Mouse (Mus musculus): Measurements from ENCODE around the gene Soga3.
A peak's percentile ranks its signal among the peaks of the same experiment; 100 is the strongest.

Soga3 gene

DNA sequence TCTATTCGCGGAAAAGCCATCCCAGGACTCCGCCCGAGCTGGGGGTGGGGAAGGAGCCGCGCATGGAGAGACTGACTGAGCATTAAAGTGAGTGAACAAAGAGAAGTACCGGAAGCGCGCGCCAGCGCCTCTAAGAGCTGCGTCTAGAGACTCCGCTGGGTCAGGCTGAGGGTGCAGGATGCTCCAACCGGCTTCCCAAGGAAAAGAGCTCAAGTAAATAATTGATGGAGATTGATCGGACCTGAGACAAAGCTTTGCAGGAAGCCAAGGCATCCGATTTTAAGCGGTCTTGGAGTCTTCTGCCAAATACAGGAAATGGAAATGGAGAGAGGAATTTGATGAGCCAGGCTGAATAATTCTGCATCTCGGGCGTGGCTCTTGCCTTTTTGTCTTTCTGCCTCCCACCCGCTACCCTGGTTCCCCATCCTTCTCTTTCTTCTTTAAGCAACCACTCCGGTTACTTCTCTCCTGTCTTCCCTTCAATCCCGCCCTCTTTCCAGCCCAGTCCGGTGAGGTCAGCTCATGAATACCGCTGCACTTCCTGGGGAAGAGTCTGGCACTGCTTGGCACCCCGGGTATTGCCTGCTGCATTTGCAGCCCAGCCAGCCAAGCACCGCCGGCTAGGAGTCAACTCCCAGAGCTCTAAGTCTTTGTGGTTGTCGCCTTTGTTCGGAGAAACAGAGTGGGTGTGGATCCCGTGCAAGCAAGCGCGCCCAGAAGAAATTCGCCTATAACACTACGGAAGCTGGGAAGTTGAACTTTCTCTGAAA is at the start of gene Soga3:
Gene Soga3, plus strand, starts transcription at position 274 of the 770 bp plus-strand sequence.
- peak; percentile 27 for DNase-seq (ENCODE audit: low spot score)

DNA sequence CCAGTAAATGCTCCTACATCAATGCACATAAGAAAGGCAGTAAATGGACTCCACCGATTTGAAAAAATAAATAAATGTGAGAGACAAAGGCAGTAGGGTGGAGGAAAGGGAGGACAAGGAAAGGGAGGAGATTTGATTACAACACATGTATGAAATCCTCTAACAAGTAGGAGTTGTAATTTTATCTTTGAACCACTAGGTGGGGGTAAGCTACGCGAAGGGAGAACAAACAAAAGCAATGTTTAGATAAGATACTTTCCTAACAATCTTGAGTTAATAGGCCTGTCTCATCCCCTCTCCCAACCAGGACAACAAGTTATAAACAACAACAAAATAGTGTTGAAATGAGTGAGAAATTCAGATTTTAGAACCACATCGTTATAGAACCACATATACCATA is 36.7 kb upstream of the Soga3 start:
- peak; percentile 2 for DNase-seq (ENCODE audit: low spot score)

DNA sequence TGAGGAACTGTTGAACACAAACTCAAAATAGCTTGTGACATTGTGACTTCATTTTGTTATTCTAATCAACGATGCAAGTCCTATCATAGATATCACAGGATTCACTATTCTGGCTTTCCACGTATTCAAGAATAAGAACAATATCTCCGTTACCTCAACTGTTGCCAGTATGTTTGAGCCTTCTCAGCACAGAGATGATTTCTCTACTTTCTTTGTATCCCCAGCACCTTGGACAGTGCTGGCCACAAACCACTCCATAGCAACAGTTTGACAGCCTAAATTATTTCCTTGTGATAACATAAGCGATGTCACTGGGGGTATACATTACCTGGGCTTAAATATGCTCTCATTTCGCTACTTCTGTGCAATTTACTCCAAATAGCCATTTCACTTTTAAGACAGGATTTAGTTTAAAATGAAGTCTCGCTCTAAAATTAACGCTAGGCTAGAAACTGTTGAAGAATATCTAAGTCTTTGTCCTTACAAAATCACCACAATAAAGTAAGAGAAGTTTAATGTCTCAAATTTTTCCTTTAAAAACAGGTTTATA is 1.0 kb upstream of the Soga3 start:
- no peak for DNase-seq (ENCODE audit: low spot score)

DNA sequence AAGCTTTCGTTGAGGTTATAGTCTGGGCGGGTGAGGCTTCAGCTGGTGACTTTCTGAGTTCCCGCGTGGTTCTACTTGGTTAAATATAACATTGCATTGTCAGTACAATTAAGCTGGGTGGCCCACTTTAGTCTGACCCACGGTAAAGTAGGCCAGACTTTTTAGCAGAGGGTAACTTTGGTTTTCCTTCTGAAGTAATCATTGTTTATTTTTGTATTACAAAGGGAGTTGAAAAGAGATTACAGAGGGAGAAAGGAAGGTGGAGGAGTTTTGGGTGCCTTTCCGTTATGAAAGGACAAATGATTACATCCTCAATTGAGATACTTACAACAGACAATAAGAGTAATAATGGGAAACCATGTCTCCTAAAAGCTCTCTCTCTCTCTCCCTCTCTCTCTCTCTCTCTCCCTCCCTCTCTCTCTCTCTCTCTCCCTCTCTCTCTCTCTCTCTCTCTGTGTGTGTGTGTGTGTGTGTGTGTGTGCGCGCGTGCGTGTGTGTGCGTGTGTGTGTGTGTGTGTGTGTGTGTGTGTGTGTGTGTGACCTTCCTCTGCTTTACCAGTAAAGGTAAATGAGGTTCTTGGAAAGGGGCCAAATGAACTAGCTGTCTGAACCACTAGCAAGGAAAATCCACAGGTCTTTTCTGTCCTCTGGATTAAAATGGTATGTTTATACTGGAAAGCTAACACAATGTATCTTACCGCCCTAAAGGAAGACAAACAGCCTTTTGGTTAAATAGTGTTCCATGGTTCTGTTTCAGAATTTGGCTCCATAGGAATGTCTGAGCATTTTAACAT is 1.2 kb downstream of the Soga3 start:
- no peak for DNase-seq (ENCODE audit: low spot score)

DNA sequence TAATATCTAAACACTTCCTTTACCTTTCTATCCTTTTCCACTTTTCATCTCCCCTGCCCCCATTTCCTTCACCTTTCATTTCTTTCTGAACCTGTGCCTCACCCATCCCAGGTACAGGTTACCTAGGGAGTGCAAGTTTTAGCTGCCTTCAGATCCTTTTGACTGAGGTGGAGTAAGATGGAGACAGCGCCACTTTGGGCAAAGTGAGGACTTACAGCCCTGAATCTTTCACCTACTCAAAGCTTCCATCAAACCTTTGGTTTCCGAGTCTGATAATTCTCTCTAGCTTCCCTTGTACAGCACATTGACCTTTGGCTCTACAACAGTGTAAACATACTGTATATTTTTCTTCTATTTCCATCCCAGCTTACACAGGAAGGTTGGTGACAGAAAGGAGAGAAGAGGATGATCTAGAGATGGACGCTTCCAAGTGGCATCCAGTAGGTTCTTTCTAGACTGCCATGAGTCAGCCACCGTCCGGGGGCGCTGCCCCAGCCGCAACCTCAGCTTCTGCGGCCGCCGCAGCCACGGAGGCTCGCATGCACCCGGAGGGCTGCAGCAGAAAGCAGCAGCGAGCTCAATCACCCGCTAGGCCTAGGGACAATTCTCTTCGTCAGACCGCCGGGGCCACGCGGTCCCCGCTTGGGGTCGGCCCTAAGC is 2.7 kb downstream of the Soga3 start:
- peak; percentile 61 for DNase-seq (ENCODE audit: low spot score)

DNA sequence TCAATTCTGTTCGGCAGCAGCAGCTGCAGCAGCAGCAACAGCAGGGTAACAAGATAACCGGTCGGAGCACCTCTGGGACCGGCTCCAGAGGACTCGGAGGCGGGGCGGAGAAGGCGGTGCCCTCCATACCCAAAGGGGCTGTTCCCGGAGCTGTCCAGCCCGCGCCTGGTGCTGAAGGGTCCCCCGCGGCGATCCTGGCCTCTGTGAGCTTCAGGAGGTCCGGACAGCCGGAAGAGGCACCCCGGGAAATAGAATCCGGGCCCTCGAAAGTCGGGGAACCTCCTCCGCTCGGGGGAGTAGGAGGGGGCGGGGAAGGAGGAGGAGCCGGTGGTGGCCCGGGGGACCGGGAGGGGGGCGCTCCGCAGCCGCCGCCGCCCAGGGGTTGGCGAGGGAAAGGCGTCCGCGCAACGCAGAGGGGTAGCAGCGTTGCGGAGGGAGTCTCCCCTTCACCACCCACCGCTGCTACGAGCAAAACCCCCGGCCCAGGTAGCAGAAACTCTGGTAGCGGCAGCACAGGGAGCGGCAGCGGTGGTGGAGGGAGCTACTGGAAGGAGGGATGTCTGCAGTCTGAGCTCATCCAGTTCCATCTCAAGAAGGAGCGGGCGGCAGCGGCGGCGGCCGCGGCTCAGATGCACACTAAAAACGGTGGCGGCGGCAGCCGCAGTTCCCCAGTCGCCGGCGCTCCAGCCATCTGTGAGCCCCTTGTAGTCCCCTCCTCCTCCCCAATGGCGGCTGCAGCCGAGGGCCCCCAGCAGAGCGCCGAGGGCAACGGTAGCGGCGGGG is 3.4 kb downstream of the Soga3 start:
- peak; percentile 65 for DNase-seq (ENCODE audit: low spot score)

DNA sequence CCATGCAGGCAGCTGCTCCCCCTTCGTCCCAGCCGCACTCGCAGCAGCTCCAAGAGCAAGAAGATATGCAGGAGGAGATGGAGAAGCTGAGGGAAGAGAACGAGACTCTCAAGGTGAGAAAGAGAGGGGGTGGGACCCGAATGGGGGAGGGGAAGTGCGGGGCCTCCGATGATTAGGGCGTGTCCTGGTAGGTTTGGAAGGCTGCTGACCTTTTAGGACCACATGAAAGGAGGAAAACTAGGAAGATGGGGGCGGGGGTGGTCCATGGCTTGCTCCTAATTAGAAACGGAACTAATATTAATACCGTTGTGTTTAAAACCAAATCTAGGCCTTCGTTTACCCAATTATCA is 4.0 kb downstream of the Soga3 start:
- no peak for DNase-seq (ENCODE audit: low spot score)

DNA sequence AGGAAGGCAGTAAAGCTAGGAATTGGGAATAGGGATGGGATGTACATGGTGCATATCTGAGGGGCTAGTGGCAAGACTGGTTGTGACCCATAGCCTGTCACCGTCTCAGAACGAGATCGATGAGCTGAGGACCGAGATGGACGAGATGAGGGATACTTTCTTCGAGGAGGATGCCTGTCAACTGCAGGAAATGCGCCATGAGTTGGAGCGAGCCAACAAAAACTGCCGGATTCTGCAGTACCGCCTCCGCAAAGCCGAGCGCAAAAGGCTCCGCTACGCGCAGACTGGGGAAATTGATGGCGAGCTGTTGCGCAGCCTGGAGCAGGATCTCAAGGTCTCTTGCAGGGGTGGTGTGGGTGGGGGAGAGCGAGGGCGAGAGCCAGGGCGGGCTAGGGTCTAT is 4.4 kb downstream of the Soga3 start:
- DNase-seq (ENCODE audit: low spot score) = peak; percentile 54

DNA sequence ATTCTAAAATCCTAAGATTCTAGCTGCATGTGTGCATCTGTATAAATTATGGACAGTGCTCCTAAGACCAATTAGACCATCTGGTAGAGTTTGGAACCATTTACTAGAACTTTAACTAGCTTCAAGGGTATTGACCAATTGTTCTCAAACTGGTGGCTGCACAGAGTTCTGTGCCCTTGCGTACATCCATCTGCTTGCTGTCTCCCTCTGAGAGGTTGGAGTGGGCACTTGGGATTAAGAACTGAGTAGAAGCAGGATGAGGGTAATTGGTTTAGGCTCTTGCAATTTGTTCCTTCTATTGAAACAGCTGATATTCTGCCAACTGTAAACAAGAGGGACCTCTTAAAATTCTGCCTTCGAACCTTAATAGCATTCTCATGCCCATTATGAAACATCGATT is 11.7 kb downstream of the Soga3 start:
- DNase-seq (ENCODE audit: low spot score) = no peak

DNA sequence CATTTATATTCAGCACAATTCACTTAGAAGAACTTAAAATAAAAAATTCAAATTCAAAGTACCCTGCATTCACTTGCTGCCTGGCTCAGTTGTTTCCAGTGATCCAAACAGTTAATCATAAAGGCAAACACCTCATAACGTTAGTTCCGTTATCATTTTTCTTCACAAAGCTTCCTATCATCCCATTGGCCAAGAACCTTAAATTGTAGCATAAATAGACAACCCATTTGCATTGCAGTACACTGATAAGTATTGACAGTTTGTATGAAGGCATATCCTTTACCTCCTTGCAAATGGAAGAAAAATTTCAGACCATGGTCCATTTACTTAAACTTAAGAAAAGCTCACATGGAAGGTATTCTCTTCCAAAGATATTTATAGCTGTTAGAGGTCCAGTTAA is 18.0 kb downstream of the Soga3 start:
- DNase-seq (ENCODE audit: low spot score) = no peak

DNA sequence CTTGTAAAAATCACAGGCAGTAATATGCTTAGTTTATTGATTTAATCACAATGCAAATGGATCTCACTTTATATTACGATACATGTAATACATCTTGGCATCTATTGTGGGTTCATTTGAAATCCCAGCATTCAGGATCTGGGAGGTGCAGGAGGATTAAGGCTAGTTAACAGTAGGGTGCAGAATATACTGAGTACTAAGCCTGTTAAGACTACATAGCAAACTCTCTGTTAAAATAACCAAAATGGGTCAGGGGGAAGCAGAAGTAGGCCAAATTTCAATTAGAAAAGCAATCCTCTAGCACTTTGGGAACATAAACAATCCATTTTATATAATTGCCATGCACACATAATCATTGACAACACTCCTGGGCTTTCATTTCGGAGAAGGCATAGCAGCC is 30.1 kb downstream of the Soga3 start:
- DNase-seq (ENCODE audit: low spot score) = no peak

DNA sequence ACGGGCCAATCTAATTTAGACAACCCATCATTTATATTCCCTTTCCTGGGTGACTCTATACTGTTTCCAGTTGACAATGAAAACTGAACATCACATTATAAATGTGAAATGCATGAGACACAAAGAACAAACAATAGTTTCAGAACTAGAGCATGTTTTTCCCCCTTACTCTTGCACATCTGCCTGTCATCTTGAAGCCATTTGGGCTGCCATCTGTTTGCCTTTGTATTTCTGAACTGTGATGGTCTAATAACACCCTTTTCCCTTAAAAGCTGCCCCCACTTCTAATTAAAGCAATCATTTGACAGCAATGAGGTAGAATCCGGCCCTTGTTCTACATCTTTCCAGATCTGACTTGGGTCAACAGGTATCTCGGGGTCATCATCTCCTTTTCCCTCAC is 32.0 kb downstream of the Soga3 start:
- DNase-seq (ENCODE audit: low spot score) = no peak

DNA sequence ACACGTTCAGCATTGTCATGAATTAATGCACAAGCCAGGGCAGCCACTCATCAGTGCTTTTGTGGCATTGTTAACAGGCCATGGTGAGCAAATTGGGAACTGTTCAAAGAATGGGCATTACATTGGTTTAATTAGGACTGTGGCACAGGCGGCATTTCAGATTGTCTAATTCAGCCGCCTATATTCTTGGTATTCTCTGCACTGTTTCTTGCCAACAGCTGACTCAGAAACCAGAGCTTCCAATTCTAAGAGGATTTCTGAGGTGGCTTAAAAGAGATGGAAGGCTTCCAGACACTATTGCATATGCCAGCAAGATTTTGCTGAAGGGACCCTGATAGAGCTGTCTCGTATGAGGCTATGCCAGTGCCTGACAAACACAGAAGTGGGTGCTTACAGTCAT is 33.2 kb downstream of the Soga3 start:
- DNase-seq (ENCODE audit: low spot score) = no peak

DNA sequence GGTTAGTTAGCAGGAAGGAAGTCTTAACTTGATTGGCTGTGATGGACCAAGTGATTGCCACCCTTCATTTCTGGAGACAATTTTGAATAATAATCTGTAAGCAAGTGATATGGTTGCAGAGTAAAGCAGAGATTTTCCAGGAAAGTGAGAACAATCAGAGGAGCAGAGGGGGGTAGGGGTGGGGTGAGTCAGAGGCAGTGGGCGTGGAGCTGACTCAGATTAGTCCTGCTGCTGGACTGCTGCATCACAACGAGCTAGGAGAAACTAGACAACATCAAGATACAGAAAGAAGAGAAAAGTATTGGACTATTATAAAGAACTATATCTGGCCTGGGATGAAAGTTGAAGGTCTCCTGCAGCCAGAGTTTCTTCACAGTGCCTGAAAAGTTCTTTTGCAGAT is 34.4 kb downstream of the Soga3 start:
- peak; percentile 44 for DNase-seq (ENCODE audit: low spot score)

DNA sequence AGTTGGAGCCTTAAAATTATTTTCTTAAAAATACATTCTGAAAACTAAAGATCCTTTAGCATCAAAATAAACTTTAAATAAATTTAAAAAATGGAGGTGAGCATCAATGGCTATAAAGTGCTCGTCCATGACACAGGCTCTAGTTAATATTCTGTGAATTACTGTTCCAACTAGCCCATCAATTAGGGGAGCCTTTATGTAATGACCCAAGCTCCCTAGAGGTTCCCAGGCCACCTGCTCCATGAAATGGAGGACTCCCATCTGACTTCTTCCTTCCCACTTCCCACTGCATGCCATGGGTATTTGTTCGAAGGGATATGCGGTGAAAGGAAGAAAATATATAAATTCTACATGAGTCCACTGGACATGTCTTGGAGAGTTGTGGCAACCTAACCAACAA is 36.6 kb downstream of the Soga3 start:
- DNase-seq (ENCODE audit: low spot score) = no peak

DNA sequence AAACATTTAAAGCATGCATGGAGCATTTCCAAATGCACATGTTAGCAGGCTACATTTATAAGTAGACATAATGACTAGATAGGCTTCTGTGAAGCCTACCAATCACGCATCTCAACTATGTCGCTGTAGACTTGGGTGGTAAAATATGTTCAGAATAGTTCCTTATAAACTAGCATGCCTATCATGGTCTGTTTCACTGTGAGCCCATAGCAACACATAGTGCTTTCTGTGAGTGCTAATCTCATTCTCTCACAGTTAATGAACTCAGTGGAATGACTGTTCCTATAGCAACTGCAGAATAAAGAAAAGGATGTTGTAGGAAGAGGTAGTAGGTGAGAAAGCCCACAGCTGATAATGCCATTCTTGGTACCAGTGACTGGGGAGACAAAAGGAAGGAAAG is 37.4 kb downstream of the Soga3 start:
- DNase-seq (ENCODE audit: low spot score) = no peak

DNA sequence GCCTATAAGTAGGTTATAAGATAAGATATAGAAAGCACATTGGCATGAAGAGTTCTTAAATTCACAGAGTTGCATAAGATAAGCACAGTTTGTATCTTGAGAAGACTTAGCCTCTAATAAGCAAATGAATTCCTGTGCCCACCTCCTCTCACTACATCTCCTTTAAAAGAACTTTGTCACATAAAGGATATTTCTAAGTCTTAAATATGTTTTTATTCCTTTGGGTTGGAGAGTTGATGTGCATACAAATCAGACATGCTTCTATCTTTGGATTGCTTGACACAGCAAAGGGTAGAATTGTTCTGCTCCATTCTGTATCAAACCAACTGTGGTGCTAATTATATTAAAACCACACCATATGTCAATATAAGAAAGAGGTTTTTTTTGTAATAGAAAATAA is 50.1 kb downstream of the Soga3 start:
- no peak for DNase-seq (ENCODE audit: low spot score)

DNA sequence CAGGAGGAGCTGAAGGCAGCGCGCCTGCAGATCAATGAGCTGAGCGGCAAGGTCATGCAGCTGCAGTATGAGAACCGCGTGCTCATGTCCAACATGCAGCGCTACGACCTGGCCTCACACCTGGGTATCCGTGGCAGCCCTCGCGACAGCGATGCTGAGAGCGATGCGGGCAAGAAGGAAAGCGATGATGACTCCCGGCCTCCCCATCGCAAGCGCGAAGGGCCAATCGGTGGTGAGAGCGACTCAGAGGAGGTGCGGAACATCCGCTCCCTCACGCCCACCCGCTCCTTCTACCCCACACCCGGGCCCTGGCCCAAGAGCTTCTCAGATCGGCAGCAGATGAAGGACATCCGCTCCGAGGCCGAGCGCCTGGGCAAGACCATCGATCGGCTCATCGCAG is 53.2 kb downstream of the Soga3 start:
- DNase-seq (ENCODE audit: low spot score) = no peak

DNA sequence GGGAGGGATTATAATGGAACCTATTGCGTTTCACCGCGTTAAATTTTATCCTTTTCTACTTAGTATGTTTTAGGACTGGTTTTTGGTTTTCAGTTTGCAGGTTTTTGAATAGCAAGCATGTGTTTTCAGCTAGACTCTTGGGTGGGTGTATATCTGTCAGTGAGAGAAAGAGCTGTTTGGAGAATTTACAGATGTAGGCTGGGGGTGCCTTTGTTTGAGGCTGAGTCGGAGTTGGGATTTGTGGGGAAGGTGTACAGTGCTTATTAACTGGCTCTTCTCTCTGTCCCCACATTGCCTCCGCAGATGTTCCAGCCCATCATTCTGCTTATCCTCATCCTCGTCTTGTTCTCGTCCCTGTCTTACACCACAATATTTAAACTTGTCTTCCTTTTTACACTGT is 55.0 kb downstream of the Soga3 start, which contains the start of gene Gm49353:
Gene Gm49353, plus strand, starts transcription at position 313 of the 400 bp plus-strand sequence.
- DNase-seq (ENCODE audit: low spot score) = no peak

DNA sequence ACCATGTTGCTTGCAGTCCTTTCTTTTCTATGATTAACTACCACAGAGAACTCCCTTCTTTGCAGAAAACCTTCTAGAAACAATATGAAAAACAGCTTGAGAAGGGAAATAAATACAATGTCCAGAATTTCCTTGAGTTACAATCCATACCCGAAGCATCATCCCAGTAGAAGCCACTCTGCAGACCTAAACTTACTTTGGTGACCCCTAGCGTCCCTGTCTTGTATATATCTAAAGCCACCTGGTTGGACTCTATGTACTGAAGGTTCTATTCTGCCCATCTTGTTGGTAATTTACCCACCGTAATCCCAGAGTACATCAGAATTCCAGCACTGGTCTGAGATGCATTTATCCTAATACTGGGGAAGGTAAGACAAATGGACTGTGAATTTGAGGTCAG is 56.2 kb downstream of the Soga3 start:
- DNase-seq (ENCODE audit: low spot score) = no peak

DNA sequence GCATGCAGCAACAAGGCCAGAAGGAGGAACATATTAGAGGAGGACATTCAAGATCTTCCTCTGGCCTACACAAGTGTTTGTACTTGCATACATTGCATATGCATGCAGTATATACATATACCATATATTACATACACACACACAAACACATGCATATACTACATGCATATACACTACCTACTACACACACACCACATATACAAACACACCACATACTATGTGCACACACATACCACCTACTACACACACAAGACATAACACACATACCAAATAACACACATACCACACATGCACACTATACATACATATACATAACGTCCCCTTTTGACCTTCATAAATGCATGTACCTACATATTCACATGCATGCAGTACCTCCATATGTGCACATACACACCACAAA is 57.0 kb downstream of the Soga3 start:
- DNase-seq (ENCODE audit: low spot score) = no peak

DNA sequence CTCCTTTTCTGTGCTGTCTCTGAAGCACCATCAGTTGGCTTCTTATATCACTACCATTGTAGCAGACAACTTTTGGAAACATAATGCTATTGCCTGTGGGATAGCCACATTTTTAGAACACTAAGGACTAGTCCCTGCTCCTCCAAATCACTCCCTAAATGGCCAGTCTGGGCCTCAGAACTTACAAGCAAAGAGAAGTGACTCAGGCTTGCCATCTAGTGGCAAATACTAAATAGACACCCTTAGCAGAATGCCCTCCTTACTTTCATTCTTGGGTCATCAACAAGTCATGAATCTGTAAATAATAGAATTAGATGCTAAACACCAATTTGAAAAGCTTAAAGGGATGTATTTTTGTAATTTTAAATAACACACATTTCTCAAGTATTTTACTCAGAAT is 63.1 kb downstream of the Soga3 start:
- DNase-seq (ENCODE audit: low spot score) = no peak

Data from left cerebral cortex, adult 11 months (tissue).